Mouse (Mus musculus) liver, postnatal 0 days (tissue): ENCODE measurements around the gene Tmem183a.

ENCODE experiments used
- CTCF ChIP-seq: sonication (generic); IDR thresholded peaks from 2 replicates; pipeline ENCODE4 v1.5.1; 2016; ENCODE audit warnings: antibody characterized with exemption, low read depth
- EP300 ChIP-seq: IDR thresholded peaks from 2 replicates; pipeline ENCODE4 v1.6.1; 2016; ENCODE audit warnings: antibody characterized with exemption, low read depth, mild to moderate bottlenecking

DNA sequence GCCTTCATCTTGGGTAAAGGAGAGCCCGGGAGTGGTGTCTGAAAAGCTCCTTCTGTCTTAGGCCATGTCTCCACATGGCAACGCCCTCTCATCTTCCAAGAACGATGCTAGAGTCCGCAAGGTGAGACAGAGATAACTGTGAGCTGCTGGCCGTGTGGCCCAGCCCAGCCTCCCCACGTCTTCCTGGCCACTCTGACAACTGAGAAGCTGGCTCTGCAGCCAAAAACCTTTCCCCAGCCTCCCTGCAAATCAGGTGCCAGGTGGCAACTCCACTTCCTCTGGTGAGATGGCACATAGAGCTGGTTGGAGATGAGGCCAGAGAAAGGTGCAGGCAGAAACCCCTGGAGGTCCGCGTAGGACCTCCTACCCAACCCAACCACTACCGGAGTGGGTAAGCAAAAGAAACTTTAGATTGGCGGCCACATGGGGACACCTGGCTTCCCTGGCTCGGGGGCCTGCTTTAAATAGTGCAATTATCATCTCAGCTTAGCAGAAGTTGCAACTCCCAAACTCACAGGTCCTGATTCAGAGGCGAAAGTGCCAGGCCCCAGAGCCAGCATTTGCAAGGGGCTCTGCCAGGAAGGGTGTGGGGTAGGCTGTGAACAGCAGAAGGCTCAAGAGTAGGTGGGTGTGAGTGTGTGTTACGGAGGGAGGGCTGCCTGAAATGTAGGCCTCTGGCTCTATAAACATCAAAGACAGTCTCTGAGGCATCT is 26.4 kb downstream of the Tmem183a start:
- no peak for TF ChIP-seq CTCF
- TF ChIP-seq EP300, result no peak
